Comparison of ENCODE assay signal across 16 mouse cellular contexts in the genomic region with DNA sequence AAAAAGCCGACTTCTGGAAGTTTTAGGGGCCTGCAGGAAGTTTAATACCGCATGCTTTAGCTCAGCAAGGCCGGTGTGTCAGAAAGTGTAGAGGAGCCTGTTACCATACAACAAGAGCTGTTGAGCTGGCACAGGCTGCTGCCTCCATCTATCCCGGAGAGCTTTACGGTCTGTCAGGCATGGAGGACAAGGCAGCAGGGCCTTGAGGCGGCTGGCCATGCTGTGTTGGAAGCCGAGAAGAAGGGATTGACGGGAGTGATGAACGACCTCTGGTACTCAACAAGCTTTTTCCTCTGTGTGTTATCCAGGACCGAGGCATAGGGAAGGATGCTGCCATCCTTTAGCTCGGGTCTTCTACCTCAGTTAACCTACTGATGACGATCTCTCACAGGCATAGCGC.
"Had no signal": no experiment of that assay in that cellular context is flagged by ENCODE, and none has a peak within 500 bp of the region (broad histone marks: within the 10 kb centered on the region; RNA-seq: fewer than 3 reads in every experiment).

No protein-coding gene starts in this region.

- H3K4me1 ChIP-seq: midbrain, embryonic 10.5 days; midbrain, embryonic 12.5 days had no signal

- H3K36me3 ChIP-seq: midbrain, embryonic 10.5 days; midbrain, embryonic 12.5 days; neural tube, embryonic 12.5 days had no signal

- H3K4me2 ChIP-seq: lung, embryonic 14.5 days; midbrain, embryonic 12.5 days; neural tube, embryonic 12.5 days had no signal

- H3K27me3 ChIP-seq: midbrain, embryonic 12.5 days; neural tube, embryonic 12.5 days had no signal

- H3K9me3 ChIP-seq: midbrain, embryonic 12.5 days; neural tube, embryonic 12.5 days had no signal

- H3K27ac ChIP-seq: midbrain, embryonic 10.5 days; midbrain, embryonic 12.5 days; neural tube, embryonic 12.5 days had no signal

- ATAC-seq: midbrain, embryonic 16.5 days had no signal

- H3K4me3 ChIP-seq: midbrain, embryonic 10.5 days; midbrain, embryonic 12.5 days; myocyte; neural tube, embryonic 12.5 days had no signal

- H3K9ac ChIP-seq: lung, embryonic 14.5 days; midbrain, embryonic 12.5 days; neural tube, embryonic 12.5 days had no signal

- DNase-seq: lung, adult 18-20 months; lung, embryonic 14.5 days; lung, postnatal 10 days; lung, postnatal 4 days; midbrain, embryonic 14.5 days; right cerebral cortex, postnatal 25 days; right cerebral cortex, postnatal 4 days; spleen, adult 18-20 months; thymus, adult 18-20 months; thymus, postnatal 14 days; thymus, postnatal 36 days had no signal
